Comparison of ENCODE assay signal across 17 mouse cellular contexts in genomic region chr7:80849267-80849666, GRCm38 (mm10). TPM values are rescaled to one million over a fixed set of nuclear protein-coding genes. Genes with fewer than 3 reads are reported as not detected.
A peak's percentile ranks its signal among the peaks of the same experiment; 100 is the strongest.
DNase-seq lines count a peak whose midpoint lies in the region; ATAC-seq and TF ChIP-seq lines count a peak whose summit lies in the region.
"Had no signal": no experiment of that assay in that cellular context is flagged by ENCODE, and none has a peak within 500 bp of the region (broad histone marks: within the 10 kb centered on the region; RNA-seq: fewer than 3 reads in every experiment).

No protein-coding gene starts in this region.

- DNase-seq in heart, adult 8-10 months (ENCODE audit: low spot score), result no peak
- DNase-seq in heart, postnatal 4 days, result no peak
- peak; percentile 37 for DNase-seq in heart, postnatal 0 days (ENCODE audit: low spot score)
- DNase-seq in spleen, postnatal 36 days (ENCODE audit: low spot score in 2 of 2), result no peak
- DNase-seq in MN1 (ENCODE audit: low spot score), result no peak
- DNase-seq: adrenal gland, postnatal 25 days; gastrocnemius, postnatal 25 days had no signal

- no peak overlapping the region for H3K4me3 ChIP-seq in heart, embryonic 11.5 days (ENCODE audit: low read depth, low read length)
- H3K4me3 ChIP-seq in heart, embryonic 15.5 days, result 0 out of 2 replicates have a peak overlapping the region, but pooled peaks have one; percentile 3
- H3K4me3 ChIP-seq in heart, postnatal 0 days (ENCODE audit: low read depth, low read length), result 0 out of 2 replicates have a peak overlapping the region, but pooled peaks have one; percentile 9
- H3K4me3 ChIP-seq: embryonic facial prominence, embryonic 13.5 days; forebrain, embryonic 12.5 days; hindbrain, embryonic 10.5 days; intestine, embryonic 15.5 days; kidney, embryonic 15.5 days had no signal

- H3K9ac ChIP-seq in heart, embryonic 11.5 days (ENCODE audit: low read depth, low read length), result no peak overlapping the region
- no peak overlapping the region for H3K9ac ChIP-seq in heart, embryonic 15.5 days
- H3K9ac ChIP-seq in heart, postnatal 0 days (replicated peaks; ENCODE audit: low read depth, low read length), result peak overlapping the region; percentile 18; the same call in 1 of the 2 replicates
- H3K9ac ChIP-seq: embryonic facial prominence, embryonic 13.5 days; forebrain, embryonic 12.5 days; hindbrain, embryonic 14.5 days; intestine, embryonic 15.5 days; kidney, embryonic 15.5 days had no signal

- 32% methylated on average over 2 of the region's 2 CpGs for WGBS in heart, embryonic 11.5 days (ENCODE audit: insufficient replicate concordance)
- 29% methylated on average over 2 of the region's 2 CpGs for WGBS in heart, embryonic 15.5 days
- 15% methylated on average over 2 of the region's 2 CpGs for WGBS in heart, postnatal 0 days

- no peaks in the 10 kb centered on the region for H3K36me3 ChIP-seq in heart, embryonic 11.5 days (ENCODE audit: control insufficient read depth, insufficient read depth, low read length)
- H3K36me3 ChIP-seq in heart, embryonic 15.5 days, result no peaks in the 10 kb centered on the region
- H3K36me3 ChIP-seq in heart, postnatal 0 days (replicated peaks; ENCODE audit: control insufficient read depth, insufficient read depth, low read length), result no peaks in the 10 kb centered on the region
- H3K36me3 ChIP-seq: embryonic facial prominence, embryonic 13.5 days; forebrain, embryonic 12.5 days; hindbrain, embryonic 10.5 days; intestine, embryonic 15.5 days; kidney, embryonic 15.5 days had no signal

- peak overlapping the region; percentile 18; the same call in 1 of the 2 replicates for H3K4me2 ChIP-seq in heart, embryonic 11.5 days
- peak overlapping the region; percentile 38 for H3K4me2 ChIP-seq in heart, embryonic 15.5 days
- H3K4me2 ChIP-seq in heart, postnatal 0 days (ENCODE audit: low read depth, low read length), result peak overlapping the region; percentile 30
- H3K4me2 ChIP-seq: embryonic facial prominence, embryonic 13.5 days; forebrain, embryonic 12.5 days; hindbrain, embryonic 14.5 days; intestine, embryonic 15.5 days; kidney, embryonic 15.5 days had no signal

- no peak for ATAC-seq in heart, embryonic 11.5 days (replicated peaks; ENCODE audit: insufficient number of reproducible peaks, low FRiP score, low TSS enrichment)
- peak; percentile 71; the same call in 1 of the 2 replicates for ATAC-seq in heart, embryonic 15.5 days (replicated peaks; ENCODE audit: insufficient number of reproducible peaks, insufficient read depth, low FRiP score, low read depth)
- peak; percentile 69 for ATAC-seq in heart, postnatal 0 days (ENCODE audit: insufficient read depth, low read depth)

- TF ChIP-seq EP300 in heart, postnatal 0 days (IDR thresholded peaks at IDR 0.05; ENCODE audit: low read depth), result no peak

- H3K4me1 ChIP-seq in heart, embryonic 11.5 days (ENCODE audit: control insufficient read depth, insufficient read depth, low read length), result peaks cover 6% of the 10 kb centered on the region
- H3K4me1 ChIP-seq in heart, embryonic 15.5 days (replicated peaks), result 0 out of 2 replicates have a peak, but pooled peaks cover 6% of the 10 kb centered on the region
- peaks cover 3% of the 10 kb centered on the region; the same call in 1 of the 2 replicates for H3K4me1 ChIP-seq in heart, postnatal 0 days (ENCODE audit: control insufficient read depth, insufficient read depth)
- H3K4me1 ChIP-seq: forebrain, embryonic 12.5 days; hindbrain, embryonic 10.5 days; intestine, embryonic 15.5 days had no signal

- no peaks in the 10 kb centered on the region for H3K9me3 ChIP-seq in heart, embryonic 11.5 days (replicated peaks; ENCODE audit: control insufficient read depth, low read length)
- H3K9me3 ChIP-seq in heart, embryonic 15.5 days (replicated peaks), result no peaks in the 10 kb centered on the region
- H3K9me3 ChIP-seq in heart, postnatal 0 days (replicated peaks; ENCODE audit: control insufficient read depth, low read length), result no peaks in the 10 kb centered on the region
- H3K9me3 ChIP-seq: embryonic facial prominence, embryonic 13.5 days; forebrain, embryonic 12.5 days; hindbrain, embryonic 10.5 days; intestine, embryonic 15.5 days; kidney, embryonic 15.5 days had no signal

- H3K27me3 ChIP-seq in heart, embryonic 11.5 days (ENCODE audit: control insufficient read depth, insufficient read depth, low read length), result no peaks in the 10 kb centered on the region
- H3K27me3 ChIP-seq in heart, embryonic 15.5 days, result no peaks in the 10 kb centered on the region
- no peaks in the 10 kb centered on the region for H3K27me3 ChIP-seq in heart, postnatal 0 days (ENCODE audit: control insufficient read depth, insufficient read depth, low read length)
- H3K27me3 ChIP-seq: embryonic facial prominence, embryonic 13.5 days; forebrain, embryonic 12.5 days; intestine, embryonic 15.5 days; kidney, embryonic 15.5 days; Patski had no signal

- no peak overlapping the region for H3K27ac ChIP-seq in heart, embryonic 11.5 days (ENCODE audit: low read depth, low read length)
- H3K27ac ChIP-seq in heart, embryonic 15.5 days, result peak overlapping the region; percentile 53
- H3K27ac ChIP-seq in heart, postnatal 0 days (ENCODE audit: low read depth), result peak overlapping the region; percentile 67
- H3K27ac ChIP-seq: embryonic facial prominence, embryonic 13.5 days; forebrain, embryonic 12.5 days; hindbrain, embryonic 10.5 days; hindbrain, embryonic 14.5 days; intestine, embryonic 15.5 days; kidney, embryonic 15.5 days had no signal

- no peak for TF ChIP-seq CTCF in heart, postnatal 0 days (IDR thresholded peaks at IDR 0.05; ENCODE audit: low read depth)

RNA-seq across cellular contexts. Expression of gene Zscan2, which starts 11.5 kb away (rescaled TPM):
- polyA plus RNA-seq in heart, embryonic 11.5 days (2014; fragmentation: Nextera tagmentation; extraction: Ambion mirVana), result 1.8 and 2.3 TPM in 2 replicates
- 1 to 10 TPM; 4.7 to 8.1 (median 6.2) TPM for total RNA-seq in heart, adult 8-10 months (2022)
- polyA plus RNA-seq in heart, embryonic 15.5 days (2015; fragmentation: Nextera tagmentation; extraction: Ambion mirVana), result 1.8 and 2.0 TPM in 2 replicates
- 1 to 10 TPM; 8.4 to 9.0 TPM for total RNA-seq in heart, postnatal 4 days (2021)
- total RNA-seq in heart, postnatal 0 days (2014; rRNA removed; ENCODE audit: low replicate concordance), result 3.7 and 22.0 TPM in 2 replicates
- 1.3 and 2.0 TPM in 2 replicates for polyA plus RNA-seq in heart, postnatal 0 days (2015; fragmentation: Nextera tagmentation; extraction: Ambion mirVana)

RNA-seq across cellular contexts. Expression of gene Iqgap1, which starts 23.5 kb away (rescaled TPM):
- polyA plus RNA-seq in heart, embryonic 11.5 days (2014; fragmentation: Nextera tagmentation; extraction: Ambion mirVana), result 33.5 and 35.9 TPM in 2 replicates
- 10 to 100 TPM; 28.6 to 38.3 (median 31.5) TPM for total RNA-seq in heart, adult 8-10 months (2022)
- polyA plus RNA-seq in heart, embryonic 15.5 days (2015; fragmentation: Nextera tagmentation; extraction: Ambion mirVana), result 35.6 and 49.4 TPM in 2 replicates
- total RNA-seq in heart, postnatal 4 days (2021), result 10 to 100 TPM; 77.6 to 84.1 TPM
- 39.8 and 88.5 TPM in 2 replicates for total RNA-seq in heart, postnatal 0 days (2014; rRNA removed; ENCODE audit: low replicate concordance)
- 22.6 and 23.6 TPM in 2 replicates for polyA plus RNA-seq in heart, postnatal 0 days (2015; fragmentation: Nextera tagmentation; extraction: Ambion mirVana)

RNA-seq across cellular contexts. Expression of gene Wdr73, which starts 51.8 kb away (rescaled TPM):
- 21.6 and 24.2 TPM in 2 replicates for polyA plus RNA-seq in heart, embryonic 11.5 days (2014; fragmentation: Nextera tagmentation; extraction: Ambion mirVana)
- total RNA-seq in heart, adult 8-10 months (2022), result 1 to 10 TPM; 4.6 to 7.6 (median 6.3) TPM
- polyA plus RNA-seq in heart, embryonic 15.5 days (2015; fragmentation: Nextera tagmentation; extraction: Ambion mirVana), result 16.3 and 20.9 TPM in 2 replicates
- total RNA-seq in heart, postnatal 4 days (2021), result 10 to 100 TPM in 1 of 2 experiments, 1 to 10 TPM in 1; 9.2 to 11.0 TPM
- 22.4 and 23.2 TPM in 2 replicates for total RNA-seq in heart, postnatal 0 days (2014; rRNA removed; ENCODE audit: low replicate concordance)
- polyA plus RNA-seq in heart, postnatal 0 days (2015; fragmentation: Nextera tagmentation; extraction: Ambion mirVana), result 11.4 and 12.4 TPM in 2 replicates

RNA-seq across cellular contexts. Expression of gene Nmb, which starts 55.6 kb away (rescaled TPM):
- polyA plus RNA-seq in heart, embryonic 11.5 days (2014; fragmentation: Nextera tagmentation; extraction: Ambion mirVana), result 4.7 and 4.9 TPM in 2 replicates
- total RNA-seq in heart, adult 8-10 months (2022), result 10 to 100 TPM in 1 of 4 experiments, 1 to 10 TPM in 3; 5.1 to 11.7 (median 7.9) TPM
- 4.6 and 4.8 TPM in 2 replicates for polyA plus RNA-seq in heart, embryonic 15.5 days (2015; fragmentation: Nextera tagmentation; extraction: Ambion mirVana)
- total RNA-seq in heart, postnatal 4 days (2021), result 1 to 10 TPM; 3.1 to 3.5 TPM
- 5.5 and 17.6 TPM in 2 replicates for total RNA-seq in heart, postnatal 0 days (2014; rRNA removed; ENCODE audit: low replicate concordance)
- polyA plus RNA-seq in heart, postnatal 0 days (2015; fragmentation: Nextera tagmentation; extraction: Ambion mirVana), result 4.2 and 4.4 TPM in 2 replicates
- total RNA-seq: granulocyte monocyte progenitor cell, adult 5-6 weeks had no signal
